Mouse (Mus musculus) erythroid progenitor cell, adult 5-6 weeks (primary cell): ENCODE measurements around the gene Cd274. TPM values are rescaled to one million over a fixed set of nuclear protein-coding genes. Genes with fewer than 3 reads are reported as not detected.

Source experiments
- ATAC-seq: replicated peaks from 2 replicates; pipeline ENCODE4 v1.8.0; 2016; ENCODE audit warnings: moderate number of reproducible peaks, mild to moderate bottlenecking, moderate TSS enrichment, inconsistent platforms; ENCODE audit not compliant: poor library complexity, low FRiP score, severe bottlenecking
- total RNA-seq, 2 experiments: library from RNA; stranded (forward) in 1 of 2; stranded (reverse) in 1 of 2; fragments of 150-400 nt in 1 of 2; fragments of 186-747, 209-891 nt in 1 of 2; gene quantifications; 2 replicates each; pipeline versions ENCODE4 v1.2.3 to v1.2.4; 2015 to 2017; ENCODE audit warnings: low replicate concordance in 2 of 2

Gene Cd274
- total RNA-seq, 2 experiments from 2014 or later = 1.7 to 3.8 TPM

- no peak for ATAC-seq
Measured at GRCm38 (mm10) chr19:29418661-29419115, 51.4 kb downstream of the Cd274 start.

GRCm38 (mm10) chr19:29419506-29419905, 52.3 kb downstream of the Cd274 start:
- ATAC-seq = no peak

GRCm38 (mm10) chr19:29419946-29420345, 52.7 kb downstream of the Cd274 start:
- no peak for ATAC-seq

- ATAC-seq = no peak
Measured at GRCm38 (mm10) chr19:29420397-29420796, 53.1 kb downstream of the Cd274 start.

- no peak for ATAC-seq
Measured at GRCm38 (mm10) chr19:29422013-29422645, 54.9 kb downstream of the Cd274 start.

GRCm38 (mm10) chr19:29422796-29423195, 55.5 kb downstream of the Cd274 start:
- ATAC-seq = no peak

- ATAC-seq = no peak
Measured at GRCm38 (mm10) chr19:29430516-29430915, 63.3 kb downstream of the Cd274 start.

- ATAC-seq = no peak
Measured at GRCm38 (mm10) chr19:29430953-29431352, 63.7 kb downstream of the Cd274 start.

GRCm38 (mm10) chr19:29436793-29437479, 69.7 kb downstream of the Cd274 start:
- ATAC-seq = no peak

Other genes starting within 250 kb of the Cd274 start
- 67.4 and 88.9 TPM in 2 replicates for gene Jak2, start 115.6 kb upstream of the Cd274 start, total RNA-seq (2015; ENCODE audit: low replicate concordance)
- 88.7 and 103 TPM in 2 replicates for gene Jak2, start 115.6 kb upstream of the Cd274 start, total RNA-seq (2017; ENCODE audit: low replicate concordance)
- gene Insl6, start 42.1 kb upstream of the Cd274 start, total RNA-seq (2015; ENCODE audit: low replicate concordance) = 3.4 TPM in 1 of 2 replicates, not detected in the other
- 6.9 TPM in 1 of 2 replicates, not detected in the other for gene Insl6, start 42.1 kb upstream of the Cd274 start, total RNA-seq (2017; ENCODE audit: low replicate concordance)
- gene Rln1, start 32.8 kb upstream of the Cd274 start, total RNA-seq (2015; ENCODE audit: low replicate concordance) = not detected in 2 replicates
- not detected in 2 replicates for gene Rln1, start 32.8 kb upstream of the Cd274 start, total RNA-seq (2017; ENCODE audit: low replicate concordance)
- 41.4 and 41.9 TPM in 2 replicates for gene Plgrkt, start 65 bp upstream of the Cd274 start, total RNA-seq (2015; ENCODE audit: low replicate concordance)
- gene Plgrkt, start 65 bp upstream of the Cd274 start, total RNA-seq (2017; ENCODE audit: low replicate concordance) = 6.6 and 15.0 TPM in 2 replicates
- 4.0 TPM in 1 of 2 replicates, not detected in the other for gene Pdcd1lg2, start 43.5 kb downstream of the Cd274 start, total RNA-seq (2015; ENCODE audit: low replicate concordance)
- 1.0 TPM in 1 of 2 replicates, not detected in the other for gene Pdcd1lg2, start 43.5 kb downstream of the Cd274 start, total RNA-seq (2017; ENCODE audit: low replicate concordance)
- 4.3 and 5.9 TPM in 2 replicates for gene Ric1, start 154.8 kb downstream of the Cd274 start, total RNA-seq (2015; ENCODE audit: low replicate concordance)
- gene Ric1, start 154.8 kb downstream of the Cd274 start, total RNA-seq (2017; ENCODE audit: low replicate concordance) = 1.9 and 2.3 TPM in 2 replicates